Mouse (Mus musculus): ENCODE measurements around the gene Rgl3. TPM values are rescaled to one million over a fixed set of nuclear protein-coding genes. Genes with fewer than 3 reads are reported as not detected.

Rgl3 gene
- total RNA-seq, 2 experiments from 2014 or later = not detected

DNA sequence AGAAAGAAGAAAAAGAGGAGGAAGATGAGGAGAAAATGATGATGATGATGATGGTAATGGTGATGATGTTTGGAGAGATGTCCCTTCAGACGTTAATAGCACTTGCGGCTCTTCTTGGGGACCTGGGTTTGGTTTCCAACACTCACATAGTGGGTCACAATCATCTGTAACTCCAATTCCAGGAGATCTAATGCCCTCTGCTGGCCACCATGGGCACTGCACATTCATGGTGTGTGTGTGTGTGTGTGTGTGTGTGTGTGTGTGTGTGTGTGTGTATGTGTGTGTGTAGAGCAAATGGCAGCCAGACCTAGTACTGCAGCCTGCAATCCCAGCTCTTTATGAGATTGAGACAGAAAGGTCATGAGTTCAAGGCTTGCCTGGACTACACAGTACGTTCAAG, 37.3 kb downstream of the Rgl3 start:
- ATAC-seq (replicated peaks; ENCODE audit: poor library complexity) = no peak

DNA sequence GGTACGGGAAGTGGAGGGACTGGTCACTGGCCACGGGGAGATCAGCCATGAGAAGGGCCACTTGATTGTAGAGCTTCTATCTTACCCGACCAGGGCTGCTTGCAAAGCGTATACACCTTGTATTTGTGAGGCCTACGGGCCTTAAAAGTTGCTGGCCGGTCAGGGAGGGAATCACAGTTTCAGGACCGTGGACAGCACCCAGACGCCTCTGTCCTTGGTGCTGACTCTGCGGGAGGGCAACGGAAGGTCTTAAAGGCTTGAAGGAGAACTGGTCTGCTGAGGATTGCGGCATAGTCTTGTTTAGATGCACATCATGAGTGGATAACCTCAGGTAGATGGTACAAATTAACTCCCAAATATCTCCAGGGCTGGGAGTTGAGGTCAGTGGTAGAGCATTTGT, 38.9 kb downstream of the Rgl3 start:
- ATAC-seq (replicated peaks; ENCODE audit: poor library complexity) = peak; percentile 83

DNA sequence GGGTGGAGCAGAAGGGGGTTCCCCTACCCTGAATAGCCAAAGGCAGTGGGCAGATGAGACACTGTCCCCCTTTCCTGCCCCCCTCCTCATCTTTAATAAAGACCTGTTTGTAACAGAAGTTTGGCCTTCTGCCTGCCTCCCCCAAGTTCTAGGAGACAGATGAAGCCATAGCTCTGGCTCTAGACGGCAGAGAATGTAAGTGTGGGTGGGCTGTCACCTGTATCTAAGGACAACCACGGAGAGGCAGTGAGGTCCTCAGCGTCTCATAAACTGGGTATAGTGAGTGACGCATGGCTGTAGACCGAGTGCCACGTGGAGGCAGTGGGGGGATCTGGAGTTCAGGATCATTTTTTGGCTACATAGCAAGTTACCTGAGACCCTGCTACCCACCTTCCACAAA, 40.5 kb downstream of the Rgl3 start:
- no peak for ATAC-seq (replicated peaks; ENCODE audit: poor library complexity)

DNA sequence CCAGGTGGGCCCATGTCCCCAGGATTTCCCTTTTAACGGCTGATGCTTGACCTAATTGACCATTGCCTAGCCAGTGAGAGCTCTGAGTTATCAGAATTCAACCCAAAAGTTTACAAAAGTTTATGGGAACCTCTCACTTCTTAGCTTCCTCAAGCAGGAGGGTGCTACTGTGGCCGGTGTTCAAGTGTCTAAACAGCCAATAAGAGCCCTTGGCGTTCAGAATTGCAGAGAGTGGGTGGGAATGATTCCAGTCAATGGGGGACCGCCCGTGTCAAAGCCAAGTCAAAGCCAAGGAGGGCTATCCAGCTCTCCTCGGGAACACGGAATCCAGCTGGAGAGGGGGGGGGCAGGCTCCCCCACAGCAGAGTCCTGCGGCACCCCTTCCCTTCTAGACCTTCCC, 41.1 kb downstream of the Rgl3 start:
- no peak for ATAC-seq (replicated peaks; ENCODE audit: poor library complexity)

DNA sequence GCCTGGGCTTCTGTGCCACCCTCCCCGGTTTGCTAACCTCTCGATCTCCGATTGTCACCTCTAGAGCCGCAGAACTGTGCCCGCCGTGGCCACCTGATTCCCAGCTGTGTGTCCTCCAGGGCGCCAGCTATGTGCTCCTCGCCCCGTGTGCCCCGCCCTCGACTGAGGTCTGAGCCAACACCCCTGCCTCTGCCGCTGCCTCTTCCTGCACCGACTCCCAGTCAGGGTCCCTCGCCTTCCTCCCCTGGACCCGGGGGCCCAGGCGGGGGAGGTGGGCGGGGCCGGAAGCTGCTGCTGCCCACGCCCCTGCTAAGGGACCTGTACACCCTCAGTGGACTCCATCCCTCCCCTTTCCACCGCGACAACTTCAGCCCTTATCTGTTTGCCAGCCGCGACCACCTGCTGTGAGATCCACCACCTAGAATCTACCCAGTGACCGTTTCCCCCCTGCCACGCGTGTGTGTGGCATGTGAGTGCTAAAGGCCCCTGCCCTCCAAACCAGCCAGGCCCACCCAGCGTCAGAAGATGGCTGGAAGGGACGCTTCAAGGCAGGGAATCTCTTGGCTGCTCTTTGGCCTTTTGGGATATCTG, 41.6 kb downstream of the Rgl3 start:
- peak; percentile 65 for ATAC-seq (replicated peaks; ENCODE audit: poor library complexity)

DNA sequence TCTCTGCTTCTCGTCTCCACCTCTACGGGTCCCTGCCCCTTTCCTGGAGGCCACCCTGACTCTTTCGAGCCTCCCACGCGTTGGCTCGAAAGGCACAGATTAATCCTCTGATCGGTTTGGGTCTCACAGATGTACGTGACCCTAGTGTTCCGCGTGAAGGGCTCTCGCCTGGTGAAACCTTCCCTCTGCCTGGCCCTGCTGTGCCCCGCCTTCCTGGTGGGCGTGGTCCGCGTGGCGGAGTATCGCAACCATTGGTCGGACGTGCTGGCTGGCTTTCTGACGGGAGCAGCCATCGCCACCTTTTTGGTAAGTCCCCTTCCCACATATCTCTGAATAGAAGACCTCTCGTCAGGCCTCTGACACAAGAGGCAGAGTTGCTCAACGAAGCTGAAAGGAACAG, 45.0 kb downstream of the Rgl3 start:
- ATAC-seq (replicated peaks; ENCODE audit: poor library complexity) = peak; percentile 41

DNA sequence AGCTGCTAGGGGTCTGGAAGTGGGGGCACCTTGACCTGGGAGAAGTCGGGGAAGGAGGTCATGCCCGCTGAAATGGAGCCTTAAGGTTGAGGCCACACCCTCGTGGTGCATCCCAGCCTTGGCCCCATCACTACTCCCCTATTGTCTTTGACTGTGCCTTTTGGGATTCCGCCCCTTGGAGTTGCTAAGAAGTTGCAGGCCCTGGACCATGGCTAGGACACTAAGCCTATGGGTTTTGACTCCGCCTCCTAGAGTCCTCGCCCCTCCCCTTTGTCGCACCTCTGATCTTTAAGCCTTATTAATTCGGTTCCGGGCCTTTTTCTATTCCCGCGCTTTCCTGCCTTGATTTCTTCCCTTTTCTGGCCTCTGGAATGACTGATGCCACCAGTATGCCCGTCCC, 45.6 kb downstream of the Rgl3 start:
- no peak for ATAC-seq (replicated peaks; ENCODE audit: poor library complexity)

DNA sequence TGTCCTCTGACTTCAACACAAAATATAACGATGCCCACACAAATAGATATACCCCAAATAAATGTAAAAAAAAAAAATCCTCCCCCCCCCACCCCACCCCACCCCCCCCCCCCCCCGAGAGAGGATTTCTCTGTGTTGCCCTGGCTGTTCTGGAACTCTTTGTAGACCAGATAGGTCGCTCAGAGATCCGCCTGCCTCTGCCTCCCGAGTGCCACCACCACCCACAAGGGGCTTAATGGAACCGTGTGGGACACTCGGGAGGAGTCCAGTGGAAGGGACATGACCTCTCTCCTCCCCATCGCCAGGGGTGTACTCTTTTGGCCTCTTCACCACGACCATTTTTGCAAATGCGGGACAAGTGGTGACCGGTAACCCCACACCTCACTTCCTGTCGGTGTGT, 46.2 kb downstream of the Rgl3 start:
- ATAC-seq (replicated peaks; ENCODE audit: poor library complexity) = no peak

DNA sequence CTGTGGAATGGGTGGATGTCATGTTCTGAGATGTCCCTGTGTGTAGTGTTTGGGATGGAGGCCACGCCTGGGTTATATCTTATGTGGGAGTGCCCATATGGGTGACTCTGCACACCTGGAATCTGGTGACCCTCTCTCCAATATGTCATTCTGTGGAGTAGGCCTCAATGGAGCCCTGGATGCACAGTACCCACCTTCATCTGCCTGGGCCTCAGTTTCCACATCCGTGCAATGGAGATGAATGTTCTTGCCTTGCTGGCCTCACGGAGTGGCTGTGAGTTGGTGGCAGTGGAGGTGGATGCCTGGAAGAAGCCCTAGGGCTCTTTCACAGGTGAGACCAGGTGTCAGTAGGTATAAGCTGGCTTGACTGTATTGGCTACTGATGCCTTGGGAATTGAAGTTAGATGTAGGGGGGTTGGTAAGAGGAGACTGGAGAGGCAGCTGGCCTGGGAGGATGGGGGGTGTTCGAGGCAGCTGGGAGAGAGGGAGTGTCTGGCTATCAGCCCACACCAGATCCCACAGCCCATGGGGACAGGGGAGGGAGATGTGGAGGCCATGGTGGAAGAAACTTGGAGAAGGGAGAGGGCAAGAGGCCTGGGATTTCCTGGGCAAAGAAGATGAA, 50.9 kb downstream of the Rgl3 start:
- ATAC-seq (replicated peaks; ENCODE audit: poor library complexity) = no peak

DNA sequence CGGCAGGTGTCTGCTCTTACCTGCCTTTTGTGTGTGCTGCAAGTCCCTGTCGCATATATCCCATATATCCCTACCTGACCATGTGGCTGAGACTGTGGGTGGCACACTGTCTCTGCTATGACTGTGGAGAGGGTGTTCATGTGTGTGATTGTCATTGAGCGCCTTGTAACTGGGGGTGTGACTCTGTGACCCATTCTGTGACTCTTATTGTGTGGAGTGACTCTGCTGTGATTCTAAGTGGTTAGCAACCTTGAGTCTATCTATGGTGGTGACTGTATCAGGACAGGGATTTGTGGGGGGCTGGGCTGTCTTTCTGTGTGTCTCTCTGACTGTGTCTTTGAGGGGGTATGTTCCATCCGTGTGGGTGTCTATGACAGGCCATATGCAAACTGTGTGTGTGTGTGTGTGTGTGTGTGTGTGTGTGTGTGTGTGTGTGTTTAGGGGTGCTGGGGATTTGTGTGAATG, 51.5 kb downstream of the Rgl3 start:
- no peak for ATAC-seq (replicated peaks; ENCODE audit: poor library complexity)

DNA sequence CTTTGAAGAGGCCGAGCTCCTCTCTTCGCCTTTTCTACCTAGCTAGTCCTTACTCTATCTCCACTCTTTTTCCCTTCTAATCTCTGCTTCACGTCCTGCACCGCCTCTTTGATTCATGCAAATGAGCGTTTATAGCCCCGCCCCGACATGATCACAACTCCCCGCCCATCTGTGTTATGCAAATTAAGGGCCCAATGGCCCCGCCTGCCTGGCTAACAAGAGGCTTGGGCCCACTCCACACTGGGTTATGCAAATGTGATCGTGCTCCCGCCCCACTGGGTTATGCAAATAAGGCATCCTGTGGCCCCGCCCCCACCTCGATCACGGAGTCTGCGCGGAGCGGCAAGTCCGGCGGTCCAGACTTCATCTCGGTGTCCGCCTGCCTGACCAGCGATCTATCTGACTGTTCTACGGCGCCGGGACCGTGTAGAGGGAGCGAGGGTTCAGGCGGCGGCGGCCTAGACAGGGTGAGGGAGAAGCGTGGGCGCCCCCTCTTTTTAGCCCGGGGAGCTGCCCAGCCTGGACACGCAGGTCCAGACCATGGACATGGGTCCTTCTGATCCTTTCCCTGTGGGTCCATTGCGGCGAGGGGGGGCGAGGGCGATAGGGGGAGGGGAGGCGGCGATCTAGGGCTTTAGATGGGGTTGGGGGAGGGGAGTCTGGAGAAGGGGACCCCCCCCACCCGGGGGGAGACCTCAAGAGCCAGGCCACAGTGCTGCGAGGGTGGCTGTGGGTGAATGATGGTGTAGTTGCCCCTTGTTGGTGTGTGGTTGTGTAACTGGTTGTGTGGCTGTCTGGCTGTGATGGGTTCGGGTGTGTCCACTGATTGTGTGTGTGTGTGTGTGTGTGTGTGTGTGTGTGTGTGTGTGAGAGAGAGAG, 52.3 kb downstream of the Rgl3 start, which contains the start of gene Plppr2:
Gene Plppr2 (plus strand): TSS at position 342 of the 879 bp plus-strand sequence.
- peak; percentile 97 for ATAC-seq (replicated peaks; ENCODE audit: poor library complexity)

DNA sequence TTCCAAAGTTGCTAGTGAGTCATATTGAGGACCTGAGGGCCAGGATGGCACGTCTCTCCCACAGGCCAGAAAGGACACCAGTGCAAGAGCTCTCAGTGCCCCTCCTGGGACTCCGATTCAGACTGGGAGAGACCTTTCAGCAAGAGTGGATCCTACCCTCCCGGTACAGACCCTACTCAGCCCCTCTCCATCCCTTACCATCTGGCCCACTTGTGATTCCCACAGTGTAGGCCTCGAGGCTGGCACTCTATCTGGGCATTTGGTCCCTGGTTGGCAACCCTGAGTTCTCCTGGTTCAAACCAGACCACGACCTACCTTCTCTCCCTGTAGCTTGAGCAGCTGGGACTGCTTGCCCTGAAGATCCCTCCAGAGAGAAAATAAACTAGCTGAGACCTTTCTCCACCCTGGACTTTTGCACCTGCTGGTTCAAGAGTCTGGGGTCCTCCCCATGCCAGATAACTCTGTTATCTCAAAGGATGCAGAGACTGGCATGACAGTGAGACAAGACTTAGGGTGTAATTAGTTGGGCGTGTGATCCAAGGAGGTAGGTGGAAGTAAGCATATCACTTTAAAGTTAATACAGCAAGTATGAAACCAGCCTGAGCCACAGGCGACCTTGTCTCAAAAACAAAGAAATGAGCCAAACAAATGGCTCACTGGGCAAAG, 53.6 kb downstream of the Rgl3 start:
- ATAC-seq (replicated peaks; ENCODE audit: poor library complexity) = no peak

DNA sequence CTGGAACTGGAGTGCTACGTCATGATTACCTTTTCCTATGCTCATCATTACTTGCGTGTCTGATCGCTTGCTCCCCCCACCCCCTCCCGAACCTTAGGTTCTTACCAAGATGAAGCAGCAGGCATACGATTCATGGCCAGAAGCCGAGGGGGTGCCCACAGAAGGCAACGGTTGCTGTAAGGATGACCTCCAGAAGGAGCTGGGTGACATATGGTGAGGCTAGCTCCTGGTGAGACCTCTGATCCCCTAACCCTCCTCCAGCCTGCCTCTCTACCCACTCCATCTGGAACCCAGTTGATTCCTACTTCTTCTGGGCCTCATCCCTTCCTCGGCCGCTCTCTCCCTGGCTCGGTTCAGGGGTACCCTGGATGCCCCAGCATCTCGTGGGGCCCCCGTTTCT, 55.2 kb downstream of the Rgl3 start:
- ATAC-seq (replicated peaks; ENCODE audit: poor library complexity) = no peak

DNA sequence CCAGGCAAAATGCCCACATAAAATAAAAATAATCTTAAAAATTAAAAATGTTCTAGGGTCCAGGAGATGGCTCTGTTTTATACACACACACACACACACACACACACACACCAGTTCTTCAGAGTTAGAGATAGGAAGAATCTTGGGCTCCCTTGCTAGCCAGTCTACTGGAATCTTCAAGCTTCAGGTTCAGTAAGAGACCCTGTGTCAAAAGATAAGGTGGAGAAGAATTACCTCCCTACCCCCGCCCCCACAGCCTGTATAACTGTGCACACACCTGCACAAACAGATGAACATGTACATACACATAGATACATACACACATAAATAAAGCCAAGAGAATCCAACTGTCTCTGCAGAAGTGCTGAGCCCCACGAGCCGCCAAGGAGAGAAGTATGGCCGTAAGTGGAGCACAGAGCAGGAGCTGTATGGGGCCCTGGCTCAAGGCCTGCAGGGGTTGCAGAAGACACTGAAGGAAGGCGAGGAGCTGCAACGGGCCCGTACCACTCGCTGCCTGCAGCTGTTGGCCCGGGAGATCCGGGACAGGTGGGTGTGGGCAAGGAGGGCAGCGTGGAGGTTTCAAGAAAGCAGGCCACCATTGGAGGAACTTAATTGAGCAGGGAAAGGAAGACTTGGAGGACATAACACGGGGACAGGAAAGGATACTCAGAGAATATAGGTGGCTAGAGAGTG, 56.7 kb downstream of the Rgl3 start:
- no peak for ATAC-seq (replicated peaks; ENCODE audit: poor library complexity)

DNA sequence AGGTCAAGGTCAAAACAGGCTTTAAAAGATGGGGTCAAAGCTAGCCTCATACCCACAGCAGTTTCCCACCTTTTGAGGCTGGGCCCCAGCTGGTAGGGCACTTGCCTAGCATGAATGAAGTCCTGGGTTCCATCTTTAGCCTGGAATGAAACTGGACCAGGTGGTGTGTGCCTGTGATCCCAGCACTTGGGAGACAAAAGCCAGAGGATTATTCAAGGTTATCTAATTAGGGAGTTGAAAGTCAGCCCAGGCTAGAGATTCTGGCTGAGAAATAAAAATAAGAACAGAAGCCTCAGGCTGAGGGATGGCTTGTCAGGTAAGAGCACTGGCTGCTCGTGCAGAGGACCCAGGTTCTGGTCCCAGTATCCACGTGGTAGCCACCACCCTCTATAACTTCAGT, 57.2 kb downstream of the Rgl3 start:
- ATAC-seq (replicated peaks; ENCODE audit: poor library complexity) = no peak

DNA sequence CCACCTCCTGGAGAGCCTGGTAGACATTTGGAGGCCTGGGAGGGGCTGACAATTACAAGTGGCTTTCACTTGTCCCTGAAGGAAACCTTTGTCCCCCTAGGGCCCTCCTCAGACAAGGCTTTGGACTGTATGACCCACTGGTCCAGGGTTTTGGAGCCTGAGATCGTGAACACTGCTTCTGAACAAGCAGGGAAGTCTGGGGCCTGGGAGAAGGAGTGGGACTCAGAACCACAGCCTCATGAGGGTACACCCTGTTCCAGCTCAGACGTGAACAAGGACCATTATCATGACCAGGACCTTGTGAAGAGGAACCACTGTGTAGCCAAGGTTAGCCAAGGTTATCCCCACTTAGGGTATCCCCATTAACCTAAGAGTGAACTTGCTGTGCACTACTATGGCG, 60.0 kb downstream of the Rgl3 start:
- no peak for ATAC-seq (replicated peaks; ENCODE audit: poor library complexity)

DNA sequence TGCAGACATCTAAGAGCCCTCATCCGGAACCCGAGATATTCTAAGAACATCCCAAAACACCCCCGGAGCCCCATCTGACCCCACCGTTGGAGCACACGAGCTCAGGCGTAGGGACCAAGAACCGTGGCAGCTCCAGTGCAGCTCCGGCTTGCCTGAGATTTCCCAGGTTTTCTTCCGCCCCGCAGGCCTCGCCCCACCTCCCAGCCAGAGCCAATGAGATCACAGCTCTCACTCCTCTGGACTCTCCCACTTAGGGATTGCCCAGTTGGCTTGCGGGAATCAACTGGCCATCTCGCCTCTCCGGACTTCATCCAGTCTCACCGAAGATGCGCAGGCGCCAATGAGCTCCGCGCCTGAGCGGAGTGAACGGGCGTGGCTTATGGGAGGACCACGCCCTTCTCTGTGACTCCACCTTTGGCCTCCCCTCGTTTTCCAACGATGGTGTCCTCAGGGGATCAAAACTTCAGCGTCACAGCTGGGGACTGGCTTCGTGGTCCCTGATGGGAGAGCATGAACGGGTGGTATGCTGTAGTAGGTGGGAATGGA, 62.0 kb downstream of the Rgl3 start, which contains the start of the genes Ccdc159 and Tmem205:
Gene Ccdc159 (plus strand): TSS at position 264 of the 546 bp plus-strand sequence.
Gene Tmem205 (minus strand): TSS at position 349 of the 546 bp plus-strand sequence.
- ATAC-seq (replicated peaks; ENCODE audit: poor library complexity) = peak; percentile 77

DNA sequence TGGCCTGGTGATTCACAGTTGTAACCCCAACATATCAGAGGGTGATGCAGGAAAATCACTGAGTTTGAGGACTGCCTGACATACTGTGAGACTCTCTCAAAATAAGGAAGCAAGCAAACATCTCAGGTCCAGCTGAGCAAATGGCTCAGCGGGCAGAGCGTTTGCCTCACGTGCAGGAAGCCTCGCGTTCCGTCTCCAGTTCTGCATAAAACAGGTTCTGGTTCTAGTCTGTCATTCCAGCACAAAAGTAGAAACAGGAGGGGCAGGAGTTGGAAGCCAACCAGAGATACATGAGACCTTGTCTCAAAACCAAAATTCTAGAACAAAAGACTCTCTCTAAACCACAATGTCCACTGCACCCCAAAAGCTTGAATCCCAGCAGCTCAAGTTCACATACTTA, 62.5 kb downstream of the Rgl3 start:
- ATAC-seq (replicated peaks; ENCODE audit: poor library complexity) = 0 out of 2 replicates have a peak, but pooled peaks have one; percentile 7

DNA sequence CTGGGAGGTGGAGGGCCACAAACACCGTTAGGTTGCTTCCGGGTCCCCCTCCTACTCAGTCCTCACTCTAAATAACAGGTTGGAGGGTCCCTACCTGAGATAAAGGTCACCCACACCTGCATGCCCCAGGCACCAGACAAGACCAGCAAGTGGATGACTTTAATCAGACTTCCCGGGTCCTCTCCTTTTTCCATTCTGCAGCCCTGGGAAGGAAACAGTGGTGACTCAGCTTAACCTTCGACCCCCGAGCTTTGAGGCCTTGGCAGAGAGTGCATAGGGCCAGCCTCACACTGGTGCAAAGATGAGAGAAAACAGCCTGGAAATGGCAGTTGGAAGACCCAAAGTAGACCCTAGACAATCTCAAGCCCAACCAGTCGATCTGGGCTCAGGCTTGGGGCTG, 63.1 kb downstream of the Rgl3 start:
- ATAC-seq (replicated peaks; ENCODE audit: poor library complexity) = no peak

DNA sequence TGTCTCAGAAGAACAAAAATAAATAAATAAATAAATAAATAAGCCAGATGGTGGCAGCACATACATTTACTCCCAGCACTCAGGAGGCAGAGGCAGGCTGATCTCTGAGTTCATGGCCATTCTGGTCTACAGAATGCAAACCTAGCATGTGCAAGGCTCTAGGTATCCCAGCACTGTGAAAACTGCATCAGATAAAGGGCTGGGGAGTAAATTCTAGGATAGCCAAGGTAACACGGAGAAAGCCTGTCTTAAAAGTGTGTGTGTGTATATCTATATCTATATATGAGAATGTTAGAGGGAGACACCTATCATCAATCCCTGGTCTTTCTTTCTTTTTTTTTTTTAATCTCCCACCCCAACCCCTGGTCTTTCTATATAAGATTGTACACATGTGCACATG, 63.7 kb downstream of the Rgl3 start:
- ATAC-seq (replicated peaks; ENCODE audit: poor library complexity) = no peak

Measured in megakaryocyte progenitor cell, adult 5-6 weeks (primary cell).